8 mouse cellular contexts compared by ENCODE assay signal in the genomic region with DNA sequence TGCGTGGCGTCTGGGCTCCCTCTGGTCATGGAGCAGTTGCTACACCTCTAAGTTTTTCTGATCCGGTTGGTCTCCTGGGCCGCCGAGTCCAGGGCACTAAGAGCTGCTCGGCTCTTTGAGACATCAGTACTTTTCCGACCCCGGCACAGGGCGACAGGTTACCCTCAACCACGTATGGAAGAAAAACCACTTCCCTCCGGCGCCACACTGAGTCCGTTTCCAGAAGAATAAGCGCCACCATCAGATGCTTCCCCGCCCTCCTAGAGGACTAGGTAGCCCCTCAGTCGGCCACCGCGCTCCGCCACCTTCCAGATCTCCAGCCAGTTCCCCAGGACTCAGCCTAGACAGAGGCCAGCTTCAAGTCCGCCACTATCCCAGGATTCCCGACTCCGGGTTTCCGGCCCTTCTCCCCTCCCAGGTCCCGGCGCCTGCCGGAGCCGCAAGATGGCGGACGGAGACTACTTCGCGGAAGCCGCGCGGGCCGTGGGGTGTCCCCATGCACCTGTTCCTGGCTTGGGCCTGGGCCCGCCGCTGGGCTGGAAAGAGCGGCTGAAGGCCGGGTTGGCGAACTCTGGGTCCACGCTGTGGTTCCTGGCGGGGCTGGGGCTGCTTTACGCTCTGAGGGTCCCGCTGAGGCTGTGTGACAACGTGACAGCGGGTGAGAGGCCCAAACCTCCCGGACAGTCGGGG. TPM values are rescaled to one million over a fixed set of nuclear protein-coding genes. Genes with fewer than 3 reads are reported as not detected.
A peak's percentile ranks its signal among the peaks of the same experiment; 100 is the strongest.
DNase-seq lines count a peak whose midpoint lies in the region; ATAC-seq and TF ChIP-seq lines count a peak whose summit lies in the region.

No protein-coding gene starts in this region.

- H3K27ac ChIP-seq in gastrocnemius, adult 2 months: peak overlapping the region; percentile 95

- H3K27me3 ChIP-seq in megakaryocyte, embryonic 14.5 days (replicated peaks): no peaks in the 10 kb centered on the region

- peak overlapping the region; percentile 94 for H3K4me3 ChIP-seq in gastrocnemius, adult 2 months
- peak overlapping the region; percentile 93 for H3K4me3 ChIP-seq in megakaryocyte, embryonic 14.5 days (replicated peaks)

- peak; percentile 13; the same call in 1 of the 2 replicates for TF ChIP-seq CTCF in gastrocnemius, adult 2 months (IDR thresholded peaks at IDR 0.05)

- peak; percentile 58 for ATAC-seq in common myeloid progenitor, adult 5-6 weeks (replicated peaks; ENCODE audit: low read depth, poor library complexity, severe bottlenecking)

- intact Hi-C loops in gastrocnemius, adult 2 months (cut with DNase I): loop anchor here (1.0 to 5.0 kb wide), 5 partner anchors 18 to 193 kb away; a partner anchor contains a TSS

- no peaks in the 10 kb centered on the region for H3K9me3 ChIP-seq in megakaryocyte, embryonic 14.5 days

- peaks cover 38% of the 10 kb centered on the region for H3K4me1 ChIP-seq in megakaryocyte, embryonic 14.5 days

- H3K36me3 ChIP-seq in megakaryocyte, embryonic 14.5 days (replicated peaks; ENCODE audit: low read length): peaks cover 32% of the 10 kb centered on the region

- DNase-seq in ZHBTc4 (ENCODE audit: low read depth, low spot score): peak; percentile 87
- peak; percentile 94 for DNase-seq in gastrocnemius, adult 2 months
- peak; percentile 35 for DNase-seq in hindlimb bud, embryonic 11.5 days (ENCODE audit: extremely low spot score, low read depth, low spot score)
- peak; percentile 77 to 83 for DNase-seq in left cerebral cortex, adult 8-10 months (ENCODE audit: low spot score in 2 of 2)
- peak; percentile 92 to 93 for DNase-seq in right cerebral cortex, postnatal 10 days (ENCODE audit: low spot score in 2 of 2)
- DNase-seq in urinary bladder, postnatal 25 days (ENCODE audit: low spot score): peak; percentile 86

RNA-seq across cellular contexts. Expression of a gene that starts 0.5 kb away (rescaled TPM):
- total RNA-seq in common myeloid progenitor, adult 5-6 weeks (2017): 193 and 203 TPM in 2 replicates
- total RNA-seq in gastrocnemius, adult 2 months (2021): 10 to 100 TPM; 23.5 to 25.5 TPM
- total RNA-seq in left cerebral cortex, adult 8-10 months (2022): 10 to 100 TPM; 26.1 to 41.8 (median 33.4) TPM
- polyA plus RNA-seq in megakaryocyte, embryonic 14.5 days (2012; ENCODE audit: insufficient read depth, low replicate concordance): 3.3 and 9.4 TPM in 2 replicates

RNA-seq across cellular contexts. Expression of a gene that starts 1.0 kb away (rescaled TPM):
- total RNA-seq in common myeloid progenitor, adult 5-6 weeks (2017): 21.7 and 25.1 TPM in 2 replicates
- 10 to 100 TPM; 23.3 to 23.4 TPM for total RNA-seq in gastrocnemius, adult 2 months (2021)
- total RNA-seq in left cerebral cortex, adult 8-10 months (2022): 10 to 100 TPM; 32.3 to 49.5 (median 38.6) TPM
- 3.0 and 4.4 TPM in 2 replicates for polyA plus RNA-seq in megakaryocyte, embryonic 14.5 days (2012; ENCODE audit: insufficient read depth, low replicate concordance)

RNA-seq across cellular contexts. Expression of a gene that starts 46.4 kb away (rescaled TPM):
- total RNA-seq in common myeloid progenitor, adult 5-6 weeks (2017): 6.0 and 8.6 TPM in 2 replicates
- 1 to 10 TPM in 1 of 2 experiments, under 1 TPM in 1; 0.38 to 2.5 TPM for total RNA-seq in gastrocnemius, adult 2 months (2021)
- 10 to 100 TPM in 2 of 4 experiments, 1 to 10 TPM in 2; 8.4 to 12.5 (median 9.4) TPM for total RNA-seq in left cerebral cortex, adult 8-10 months (2022)
- polyA plus RNA-seq in megakaryocyte, embryonic 14.5 days (2012; ENCODE audit: insufficient read depth, low replicate concordance): 38.5 and 66.3 TPM in 2 replicates

Comparison
In these comparisons a context has a peak if more than half of its experiments do, and no peak if none do; other contexts are left out.
1. Peak in every context shown above with its lines: DNase-seq, ATAC-seq, H3K4me3 ChIP-seq and H3K27ac ChIP-seq.
2. DNase-seq: peak in every context shown above with its lines; median percentile 94 in gastrocnemius, adult 2 months; 92 in right cerebral cortex, postnatal 10 days; 87 in ZHBTc4; 86 in urinary bladder, postnatal 25 days; 80 in left cerebral cortex, adult 8-10 months; 35 in hindlimb bud, embryonic 11.5 days.